In the genomic region with DNA sequence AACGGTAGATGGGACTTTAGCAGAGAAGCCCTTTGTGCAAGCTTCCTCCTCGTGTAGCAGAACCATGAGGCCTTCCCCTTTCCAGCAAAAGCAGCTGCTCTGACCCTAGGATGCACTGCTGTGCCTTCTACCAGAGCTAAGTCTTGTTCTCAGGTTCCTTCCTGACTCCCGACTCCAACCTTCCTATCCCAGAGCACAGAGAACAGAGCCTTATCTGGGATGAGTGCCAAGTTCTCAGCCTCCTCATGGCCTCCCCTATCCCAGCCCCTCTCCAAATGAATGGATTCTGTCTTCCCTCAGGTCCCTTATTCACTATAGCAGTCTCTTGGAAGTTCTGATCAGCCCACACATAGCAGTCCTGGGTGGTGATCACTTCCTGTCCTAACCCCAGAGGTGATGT, we compare ENCODE assay signal across 22 mouse cellular contexts.
A peak's percentile ranks its signal among the peaks of the same experiment; 100 is the strongest.
DNase-seq lines count a peak whose midpoint lies in the region; ATAC-seq and TF ChIP-seq lines count a peak whose summit lies in the region.
"Had no signal": no experiment of that assay in that cellular context is flagged by ENCODE, and none has a peak within 500 bp of the region (broad histone marks: within the 10 kb centered on the region; RNA-seq: fewer than 3 reads in every experiment).

No protein-coding gene starts in this region.

- peaks cover 52% of the 10 kb centered on the region for H3K4me1 ChIP-seq in cerebellum, adult 2 months (ENCODE audit: control insufficient read depth, insufficient read depth, low read length)
- no peaks in the 10 kb centered on the region for H3K4me1 ChIP-seq in heart, embryonic 15.5 days (replicated peaks)
- H3K4me1 ChIP-seq in lung, embryonic 14.5 days (ENCODE audit: insufficient read depth) = no peaks in the 10 kb centered on the region
- no peaks in the 10 kb centered on the region for H3K4me1 ChIP-seq in lung, postnatal 0 days (ENCODE audit: insufficient read depth, low read depth, low read length)
- H3K4me1 ChIP-seq: intestine, embryonic 15.5 days had no signal

- H3K36me3 ChIP-seq in heart, embryonic 15.5 days = no peaks in the 10 kb centered on the region
- no peaks in the 10 kb centered on the region for H3K36me3 ChIP-seq in lung, embryonic 14.5 days (ENCODE audit: insufficient read depth)
- H3K36me3 ChIP-seq in lung, postnatal 0 days (ENCODE audit: insufficient read depth, low read length) = no peaks in the 10 kb centered on the region
- H3K36me3 ChIP-seq: embryonic facial prominence, embryonic 15.5 days; hindbrain, embryonic 15.5 days; intestine, embryonic 15.5 days had no signal

- no peak for TF ChIP-seq CTCF in cerebellum, adult 2 months (IDR thresholded peaks at IDR 0.05; ENCODE audit: borderline replicate concordance, insufficient read depth, low read depth, low read length)
- TF ChIP-seq CTCF in lung, embryonic 14.5 days (IDR thresholded peaks at IDR 0.05; ENCODE audit: low read depth) = no peak
- no peak for TF ChIP-seq CTCF in lung, postnatal 0 days (IDR thresholded peaks at IDR 0.05)
- no peak for TF ChIP-seq CTCF in brain, embryonic 14.5 days (IDR thresholded peaks at IDR 0.05; ENCODE audit: borderline replicate concordance, extremely low read depth, insufficient read depth, insufficient read length)

- H3K27me3 ChIP-seq in cerebellum, adult 2 months (ENCODE audit: control insufficient read depth, insufficient read depth, low read length) = no peaks in the 10 kb centered on the region
- H3K27me3 ChIP-seq in heart, embryonic 15.5 days = no peaks in the 10 kb centered on the region
- H3K27me3 ChIP-seq in lung, embryonic 14.5 days (ENCODE audit: insufficient read depth, low read length) = no peaks in the 10 kb centered on the region
- H3K27me3 ChIP-seq in lung, postnatal 0 days (replicated peaks; ENCODE audit: insufficient read depth, low read length) = no peaks in the 10 kb centered on the region
- H3K27me3 ChIP-seq: embryonic facial prominence, embryonic 15.5 days; hindbrain, embryonic 15.5 days; intestine, embryonic 15.5 days had no signal

- H3K9me3 ChIP-seq in heart, embryonic 15.5 days (replicated peaks) = no peaks in the 10 kb centered on the region
- H3K9me3 ChIP-seq in lung, embryonic 14.5 days (ENCODE audit: low read depth, low read length) = no peaks in the 10 kb centered on the region
- no peaks in the 10 kb centered on the region for H3K9me3 ChIP-seq in lung, postnatal 0 days (ENCODE audit: low read length)
- H3K9me3 ChIP-seq: embryonic facial prominence, embryonic 15.5 days; hindbrain, embryonic 15.5 days; intestine, embryonic 15.5 days had no signal

- TF ChIP-seq EP300 in lung, postnatal 0 days (IDR thresholded peaks at IDR 0.05) = no peak

- no peak for TF ChIP-seq POLR2A in cerebellum, adult 2 months (IDR thresholded peaks at IDR 0.05; ENCODE audit: borderline replicate concordance, insufficient read depth, low read length)
- no peak for TF ChIP-seq POLR2A in brain, embryonic 14.5 days (IDR thresholded peaks at IDR 0.05; ENCODE audit: borderline replicate concordance, extremely low read depth, insufficient read depth, insufficient read length, poor library complexity, severe bottlenecking)

- 47% methylated on average over 3 of the region's 3 CpGs for WGBS in cerebellum, adult 2 months
- WGBS in heart, embryonic 15.5 days = 44% methylated on average over 3 of the region's 3 CpGs
- WGBS in lung, embryonic 14.5 days = 41% methylated on average over 3 of the region's 3 CpGs
- WGBS in lung, postnatal 0 days = 45% methylated on average over 3 of the region's 3 CpGs

- H3K4me3 ChIP-seq in cerebellum, adult 2 months (replicated peaks; ENCODE audit: insufficient read depth, low read depth, low read length) = no peak overlapping the region
- H3K4me3 ChIP-seq in heart, embryonic 15.5 days = no peak overlapping the region
- no peak overlapping the region for H3K4me3 ChIP-seq in lung, embryonic 14.5 days (ENCODE audit: low read depth, low read length)
- H3K4me3 ChIP-seq in lung, postnatal 0 days (ENCODE audit: low read depth, low read length) = no peak overlapping the region
- H3K4me3 ChIP-seq: embryonic facial prominence, embryonic 15.5 days; gastrocnemius, adult 2 months; hindbrain, embryonic 15.5 days; intestine, embryonic 15.5 days had no signal

- H3K4me2 ChIP-seq in heart, embryonic 15.5 days = no peak overlapping the region
- no peak overlapping the region for H3K4me2 ChIP-seq in lung, embryonic 14.5 days
- no peak overlapping the region for H3K4me2 ChIP-seq in lung, postnatal 0 days (replicated peaks; ENCODE audit: low read depth, low read length)
- H3K4me2 ChIP-seq: embryonic facial prominence, embryonic 15.5 days; heart, embryonic 11.5 days; hindbrain, embryonic 15.5 days; intestine, embryonic 15.5 days had no signal

- no peak for DNase-seq in cerebellum, adult 2 months
- no peak for DNase-seq in cerebellum, adult 8-10 months
- DNase-seq in heart, postnatal 14 days = no peak
- peak; percentile 28 for DNase-seq in lung, embryonic 14.5 days
- no peak for DNase-seq in lung, postnatal 0 days (ENCODE audit: low spot score)
- peak; percentile 33 for DNase-seq in brain, embryonic 14.5 days (ENCODE audit: low read depth)
- no peak for DNase-seq in frontal cortex, adult 2 months (ENCODE audit: extremely low spot score in 1 of 2, low spot score in 1 of 2)
- DNase-seq: adrenal gland, adult 8-10 months; adrenal gland, postnatal 25 days; embryo, embryonic 11 days; gastrocnemius, adult 2 months; gastrocnemius, postnatal 14 days; heart, adult 11 months; heart, postnatal 10 days; heart, postnatal 4 days had no signal

- no peak overlapping the region for H3K9ac ChIP-seq in heart, embryonic 15.5 days
- no peak overlapping the region for H3K9ac ChIP-seq in lung, embryonic 14.5 days
- no peak overlapping the region for H3K9ac ChIP-seq in lung, postnatal 0 days (replicated peaks; ENCODE audit: low read depth)
- H3K9ac ChIP-seq: embryonic facial prominence, embryonic 15.5 days; hindbrain, embryonic 15.5 days; intestine, embryonic 15.5 days had no signal

- peak; percentile 21; the same call in 1 of the 2 replicates for ATAC-seq in heart, embryonic 15.5 days (replicated peaks; ENCODE audit: insufficient number of reproducible peaks, insufficient read depth, low FRiP score, low read depth)
- ATAC-seq in lung, embryonic 14.5 days (ENCODE audit: insufficient read depth) = no peak
- no peak for ATAC-seq in lung, postnatal 0 days
- ATAC-seq: activated CD4-positive, CD25-positive, alpha-beta regulatory T cell, adult 4 months; forebrain, embryonic 16.5 days; intestine, embryonic 15.5 days had no signal

- H3K27ac ChIP-seq in cerebellum, adult 2 months (ENCODE audit: insufficient read depth, low read length) = 0 out of 2 replicates have a peak overlapping the region, but pooled peaks have one; percentile 11
- no peak overlapping the region for H3K27ac ChIP-seq in heart, embryonic 15.5 days
- no peak overlapping the region for H3K27ac ChIP-seq in lung, embryonic 14.5 days (ENCODE audit: low read depth)
- H3K27ac ChIP-seq in lung, postnatal 0 days (ENCODE audit: low read length) = no peak overlapping the region
- H3K27ac ChIP-seq: embryonic facial prominence, embryonic 15.5 days; gastrocnemius, adult 2 months; hindbrain, embryonic 15.5 days; intestine, embryonic 15.5 days had no signal

- intact Hi-C loops in heart, postnatal 14 days (cut with DNase I) = no loop called here

Comparison
In these comparisons a context has a peak if more than half of its experiments do, and no peak if none do; other contexts are left out.
1. DNase-seq: peak in lung, embryonic 14.5 days (single experiment) and brain, embryonic 14.5 days (single experiment); none in cerebellum, adult 2 months (0 of 2), cerebellum, adult 8-10 months (single experiment), heart, postnatal 14 days (0 of 2), lung, postnatal 0 days (single experiment) and frontal cortex, adult 2 months (0 of 2).